Mouse (Mus musculus): ENCODE results near the gene Pkm. TPM values are rescaled to one million over a fixed set of nuclear protein-coding genes. Genes with fewer than 3 reads are reported as not detected.

Pkm gene
- polyA plus RNA-seq, 1 experiment from 2014 or later = 1,005 TPM

DNA sequence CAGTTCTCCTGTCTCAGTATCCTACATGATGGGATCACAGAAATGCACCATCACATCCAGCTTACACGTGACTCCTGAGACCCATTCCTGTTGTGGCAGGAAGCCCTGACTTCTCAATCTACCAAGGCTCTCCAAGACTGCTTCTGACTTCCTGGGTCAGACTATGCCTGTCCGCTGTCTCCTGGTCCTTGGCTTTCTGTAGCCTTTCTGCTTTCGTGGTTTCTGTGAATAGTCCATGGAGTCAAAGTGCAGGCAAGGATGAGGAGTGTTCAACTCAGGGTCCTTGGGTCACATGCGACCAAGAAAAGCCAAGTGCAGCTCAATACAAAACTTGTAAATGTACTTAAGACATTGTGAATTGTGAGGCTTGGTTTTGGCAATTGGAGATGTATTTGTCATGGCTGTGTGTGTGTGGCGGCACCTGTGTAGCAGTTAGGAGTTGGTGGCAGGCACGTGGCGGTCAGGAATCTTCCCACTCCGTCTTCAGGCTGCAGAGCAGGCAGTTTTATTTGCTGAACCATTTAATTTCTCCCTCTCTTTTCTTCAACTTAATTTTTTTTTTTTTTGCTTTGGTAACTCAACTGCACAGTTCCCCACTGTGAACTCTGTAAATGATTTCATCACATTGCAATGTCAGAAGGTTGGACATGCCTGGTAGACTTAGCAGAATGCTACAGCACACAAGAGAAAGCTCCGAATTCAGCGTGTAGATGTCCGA lies 71.6 kb downstream of the Pkm start:
- no peak overlapping the region for H3K4me3 ChIP-seq (ENCODE audit: low read depth, low read length)
- no peak for ATAC-seq (ENCODE audit: low read depth)
- 82% methylated on average over 11 of the region's 11 CpGs for WGBS
- no peak overlapping the region for H3K27ac ChIP-seq (replicated peaks; ENCODE audit: low read depth, low read length)
- H3K36me3 ChIP-seq (ENCODE audit: control insufficient read depth, insufficient read depth, low read length) = no peaks in the 10 kb centered on the region
- H3K4me1 ChIP-seq (ENCODE audit: control insufficient read depth, insufficient read depth, low read length) = peaks cover 9% of the 10 kb centered on the region
- no peaks in the 10 kb centered on the region for H3K9me3 ChIP-seq (ENCODE audit: control insufficient read depth, low read length)
- peak; percentile 9 for DNase-seq (ENCODE audit: low spot score)
- no peak overlapping the region for H3K9ac ChIP-seq (ENCODE audit: low read depth, low read length)
- no peaks in the 10 kb centered on the region for H3K27me3 ChIP-seq (replicated peaks; ENCODE audit: control insufficient read depth, insufficient read depth, low read length)
- no peak overlapping the region for H3K4me2 ChIP-seq (ENCODE audit: low read depth, low read length)

Other genes with a start within 250 kb of the Pkm start
- gene Arih1, start 169.8 kb upstream of the Pkm start, polyA plus RNA-seq (2014; fragmentation: Nextera tagmentation; extraction: Ambion mirVana) = 15.5 and 16.7 TPM in 2 replicates
- 101 and 107 TPM in 2 replicates for gene Hexa, start 116.8 kb upstream of the Pkm start, polyA plus RNA-seq (2014; fragmentation: Nextera tagmentation; extraction: Ambion mirVana)
- gene Tmem202, start 116.5 kb upstream of the Pkm start, polyA plus RNA-seq (2014; fragmentation: Nextera tagmentation; extraction: Ambion mirVana) = 0.15 and 0.64 TPM in 2 replicates
- 0.93 and 0.96 TPM in 2 replicates for gene Celf6, start 78.5 kb upstream of the Pkm start, polyA plus RNA-seq (2014; fragmentation: Nextera tagmentation; extraction: Ambion mirVana)
- 29.1 and 32.2 TPM in 2 replicates for gene Parp6, start 39.1 kb upstream of the Pkm start, polyA plus RNA-seq (2014; fragmentation: Nextera tagmentation; extraction: Ambion mirVana)
- 4.5 and 5.4 TPM in 2 replicates for gene Gramd2, start 23.8 kb downstream of the Pkm start, polyA plus RNA-seq (2014; fragmentation: Nextera tagmentation; extraction: Ambion mirVana)
- 10.0 and 12.3 TPM in 2 replicates for gene Senp8, start 94.3 kb downstream of the Pkm start, polyA plus RNA-seq (2014; fragmentation: Nextera tagmentation; extraction: Ambion mirVana)
- gene Myo9a, start 94.5 kb downstream of the Pkm start, polyA plus RNA-seq (2014; fragmentation: Nextera tagmentation; extraction: Ambion mirVana) = 18.3 and 19.4 TPM in 2 replicates

Data from embryonic facial prominence, embryonic 14.5 days (tissue).